Mouse (Mus musculus) megakaryocyte, embryonic 14.5 days (primary cell): Measurements from ENCODE around the gene Smg6.

ENCODE experiments used
- FLI1 ChIP-seq: IDR thresholded peaks from 2 replicates; pipeline ENCODE4 v1.6.1; 2012; ENCODE audit warnings: low read length, inconsistent platforms, mixed read lengths
- GATA1 ChIP-seq: IDR thresholded peaks from 3 replicates; pipeline ENCODE4 v1.6.1; 2012; ENCODE audit warnings: mixed read lengths, low read length, inconsistent platforms, borderline replicate concordance

GRCm38 (mm10) chr11:75134485-75135068 lies 209.0 kb downstream of the Smg6 start:
- TF ChIP-seq FLI1 (no peak), GATA1 (no peak)
